Mouse (Mus musculus) CD4-positive helper T cell, adult 2 months (primary cell): ENCODE data around the gene Syp.
A peak's percentile ranks its signal among the peaks of the same experiment; 100 is the strongest.

Experiments used
- DNase-seq: peaks from one replicate; pipeline ENCODE4 v3.0.0-alpha.2; 2012; ENCODE audit warnings: low read depth, missing footprints, low spot score

Syp gene

DNA sequence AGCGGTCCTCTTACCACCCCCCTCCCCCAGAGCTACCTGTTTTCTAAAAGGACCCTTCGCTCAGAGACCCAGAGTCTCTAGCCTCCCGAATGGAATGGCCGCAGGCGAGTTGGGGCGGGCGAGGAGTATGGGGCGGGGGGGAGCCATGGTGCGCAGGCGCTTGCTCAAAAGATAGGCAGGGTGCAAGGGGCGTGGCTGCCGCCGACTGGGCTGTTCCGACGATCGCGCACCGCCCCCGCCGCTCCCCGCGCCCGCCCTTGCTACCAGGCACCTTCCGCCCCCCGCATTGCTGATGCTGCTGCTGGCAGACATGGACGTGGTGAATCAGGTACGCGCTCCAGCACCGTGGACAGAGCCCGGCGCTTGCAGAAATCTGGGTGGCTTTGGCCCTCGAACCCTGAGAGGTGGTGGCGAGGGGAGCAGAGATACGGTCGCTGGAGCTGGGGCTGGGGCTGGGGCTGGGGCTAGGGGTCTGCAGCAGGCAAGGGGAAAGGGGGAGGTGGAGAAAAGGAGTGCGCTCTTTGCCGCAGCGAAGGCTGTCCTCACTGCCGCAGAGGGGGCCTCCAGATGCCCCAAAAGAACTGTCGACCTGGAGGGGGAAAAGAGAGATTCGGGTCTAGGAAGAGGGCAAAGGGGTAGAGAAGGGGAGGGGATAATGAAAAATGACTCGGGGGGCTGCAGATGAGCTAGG, at the start of gene Syp:
Gene Syp, plus strand, starts transcription at position 71 of the 691 bp plus-strand sequence.
- peak; percentile 78 for DNase-seq

DNA sequence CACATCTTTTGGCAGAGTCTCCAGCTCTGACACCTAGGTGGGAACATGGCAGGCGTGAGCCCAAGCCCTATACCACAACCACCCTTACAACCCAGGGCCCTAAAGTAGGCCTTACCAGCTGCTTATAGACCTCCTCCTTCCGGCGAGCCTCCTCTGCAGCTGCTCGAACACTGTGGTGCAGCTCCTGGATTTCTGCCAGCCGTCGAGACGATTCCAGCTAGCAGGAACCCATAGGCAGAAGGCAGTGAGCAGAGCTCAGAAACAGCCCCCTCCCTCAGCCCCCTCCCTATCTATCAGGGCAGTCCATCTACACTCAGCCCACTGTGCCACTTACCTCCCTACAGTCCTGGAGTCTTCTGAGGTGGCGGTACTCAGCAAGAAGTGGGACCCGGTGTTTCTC, 42.9 kb upstream of the Syp start:
- no peak for DNase-seq

- DNase-seq: no peak
Measured at GRCm38 (mm10) chrX:7604004-7604403, 34.3 kb upstream of the Syp start.

DNA sequence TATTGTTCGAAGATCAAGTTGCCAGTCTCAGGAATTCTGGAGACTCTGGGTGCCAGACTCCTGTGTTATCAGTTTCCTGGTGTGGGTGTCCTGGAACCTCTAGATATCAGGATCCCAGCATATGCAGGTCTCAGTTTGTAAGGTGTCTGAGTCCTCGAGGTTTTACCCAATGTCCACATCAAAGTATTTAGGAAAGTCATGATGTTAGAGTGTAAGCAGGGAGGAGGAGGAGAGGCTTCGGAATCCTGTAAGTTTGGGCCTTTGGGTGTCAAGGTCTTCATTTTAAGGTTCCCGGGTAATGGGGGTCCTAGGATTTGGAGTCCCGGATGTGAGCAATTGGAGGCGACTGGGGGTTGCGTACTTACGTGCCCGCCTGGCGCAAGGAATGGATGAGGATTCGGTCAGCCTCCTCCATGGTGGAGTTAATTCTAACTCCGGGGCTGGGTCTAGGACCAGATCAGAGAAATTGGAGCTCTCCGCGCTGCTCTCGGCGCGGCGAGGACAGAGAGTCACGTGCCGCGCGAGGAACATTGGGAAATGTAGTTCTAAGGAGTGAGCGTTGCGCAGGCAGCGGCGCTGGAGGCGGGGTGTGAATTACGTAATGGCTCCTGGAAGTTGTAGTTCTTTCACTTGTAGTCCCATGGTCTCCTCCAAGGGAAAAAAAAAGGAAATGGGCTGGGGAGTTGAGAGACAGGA, 33.2 kb upstream of the Syp start, which contains the start of gene Ccdc22:
Gene Ccdc22, minus strand, starts transcription at position 639 of the 696 bp plus-strand sequence.
- DNase-seq: peak; percentile 84

- DNase-seq: peak; percentile 32
Measured at GRCm38 (mm10) chrX:7605575-7605941, 32.7 kb upstream of the Syp start.

DNA sequence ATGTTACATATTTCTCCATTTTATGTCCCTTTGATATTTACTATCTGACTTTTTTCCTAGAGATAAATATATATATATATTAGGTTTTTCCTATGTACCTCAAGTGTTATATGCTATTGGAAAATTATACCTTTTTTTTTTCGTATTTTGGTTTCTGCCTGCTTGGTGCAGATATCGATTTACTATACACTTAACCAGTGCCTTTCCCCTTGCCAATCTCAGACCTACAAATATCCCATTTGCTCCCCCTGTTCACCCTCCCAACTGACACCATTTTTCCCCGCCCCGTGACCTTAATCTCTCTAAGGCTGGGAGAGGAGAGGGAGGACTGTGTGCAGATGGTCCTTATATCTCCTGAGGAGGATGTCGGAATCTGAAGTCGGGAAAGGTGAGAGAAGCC, 31.5 kb upstream of the Syp start, which contains the start of gene Cacna1f:
Gene Cacna1f, plus strand, starts transcription at position 301 of the 400 bp plus-strand sequence.
- DNase-seq: no peak

- no peak for DNase-seq
Measured at GRCm38 (mm10) chrX:7610035-7610434, 28.2 kb upstream of the Syp start.

DNA sequence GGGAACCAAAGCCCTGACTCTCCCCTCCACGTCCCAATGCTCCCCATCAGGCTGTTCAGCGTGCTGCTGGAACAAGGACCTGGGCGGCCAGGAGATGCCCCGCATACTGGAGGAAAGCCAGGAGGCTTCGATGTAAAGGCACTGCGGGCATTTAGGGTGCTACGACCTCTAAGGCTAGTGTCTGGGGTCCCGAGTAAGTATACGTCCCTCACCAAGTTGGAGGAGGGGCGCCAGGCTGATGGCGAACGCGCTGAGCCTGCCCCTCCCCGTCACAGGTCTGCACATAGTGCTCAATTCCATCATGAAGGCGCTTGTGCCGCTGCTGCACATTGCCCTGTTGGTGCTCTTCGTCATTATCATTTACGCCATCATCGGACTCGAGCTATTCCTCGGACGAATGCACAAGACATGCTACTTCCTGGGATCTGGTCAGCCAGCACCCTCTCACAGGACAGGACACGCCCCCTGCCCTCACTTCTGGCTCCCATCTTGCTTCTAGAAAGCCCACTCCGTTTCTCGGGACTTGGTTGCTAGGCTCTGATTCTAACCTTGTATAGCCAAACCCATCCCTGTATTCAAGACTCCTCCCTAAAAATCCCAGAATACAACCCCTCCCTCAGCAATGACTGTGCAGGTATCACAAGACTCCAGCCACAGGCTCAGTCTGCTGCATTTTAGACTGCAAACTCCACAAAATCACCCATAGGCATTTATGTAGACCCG, 27.6 kb upstream of the Syp start:
- DNase-seq: no peak

- peak; percentile 68 for DNase-seq
Measured at GRCm38 (mm10) chrX:7617889-7618551, 20.3 kb upstream of the Syp start.

DNA sequence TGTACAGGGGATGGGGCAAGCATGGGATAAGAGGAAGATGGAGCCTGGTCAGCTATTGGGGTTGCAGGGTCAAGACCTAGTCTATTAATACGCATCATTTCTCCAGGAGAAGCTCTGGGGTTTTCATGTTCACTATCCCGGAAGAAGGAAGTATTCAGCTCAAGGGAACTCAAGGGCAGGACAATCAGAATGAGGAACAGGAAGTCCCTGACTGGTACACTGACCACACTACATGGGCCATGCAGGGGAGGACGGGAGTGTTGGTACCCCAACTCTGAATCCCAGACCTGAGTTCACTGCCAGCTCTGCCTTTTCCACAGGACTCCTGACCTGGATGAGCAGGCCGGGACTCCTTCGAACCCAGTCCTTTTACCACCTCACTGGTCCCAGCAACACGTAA, 5.7 kb upstream of the Syp start:
- DNase-seq: no peak

- DNase-seq: no peak
Measured at GRCm38 (mm10) chrX:7635101-7635500, 3.2 kb upstream of the Syp start.

DNA sequence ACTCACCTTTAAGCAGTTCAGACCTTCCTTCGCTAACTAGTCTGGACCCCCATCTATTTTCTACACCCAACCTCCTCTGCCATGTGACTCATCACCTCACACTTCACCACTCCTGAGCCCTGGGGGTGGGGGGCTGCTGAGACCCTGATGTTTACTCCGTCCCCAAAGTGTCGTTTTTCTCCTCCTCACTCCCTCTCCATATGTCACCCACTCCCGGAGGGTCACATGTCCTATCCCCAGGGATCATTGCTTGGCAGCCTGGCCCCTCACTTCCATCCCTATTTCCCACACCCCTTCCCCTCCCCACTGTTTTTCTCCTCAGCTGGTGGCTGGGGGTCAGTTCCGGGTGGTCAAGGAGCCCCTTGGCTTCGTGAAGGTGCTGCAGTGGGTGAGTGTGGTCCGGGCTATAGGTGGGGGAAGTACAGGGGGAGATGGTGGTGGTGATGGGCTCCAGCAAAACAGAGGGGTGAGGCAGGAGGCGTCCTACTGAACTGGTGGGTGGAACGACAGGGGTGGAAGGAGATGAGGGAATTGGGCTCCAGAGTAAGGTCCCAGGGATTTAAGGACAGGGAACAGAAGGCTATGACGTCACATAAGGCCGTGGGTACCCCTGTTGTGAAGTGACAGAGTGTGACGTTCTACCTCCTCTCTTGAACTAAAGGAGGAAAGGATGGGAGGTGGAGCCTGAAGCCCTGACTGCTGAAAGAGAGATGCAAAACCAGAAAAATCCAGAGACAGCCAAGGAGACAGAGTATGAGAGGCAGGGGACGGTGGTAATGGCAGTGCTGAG, 1.5 kb downstream of the Syp start:
- no peak for DNase-seq

- no peak for DNase-seq
Measured at GRCm38 (mm10) chrX:7640785-7641184, 2.5 kb downstream of the Syp start.

GRCm38 (mm10) chrX:7645349-7645748, 7.1 kb downstream of the Syp start:
- DNase-seq: peak; percentile 85

DNA sequence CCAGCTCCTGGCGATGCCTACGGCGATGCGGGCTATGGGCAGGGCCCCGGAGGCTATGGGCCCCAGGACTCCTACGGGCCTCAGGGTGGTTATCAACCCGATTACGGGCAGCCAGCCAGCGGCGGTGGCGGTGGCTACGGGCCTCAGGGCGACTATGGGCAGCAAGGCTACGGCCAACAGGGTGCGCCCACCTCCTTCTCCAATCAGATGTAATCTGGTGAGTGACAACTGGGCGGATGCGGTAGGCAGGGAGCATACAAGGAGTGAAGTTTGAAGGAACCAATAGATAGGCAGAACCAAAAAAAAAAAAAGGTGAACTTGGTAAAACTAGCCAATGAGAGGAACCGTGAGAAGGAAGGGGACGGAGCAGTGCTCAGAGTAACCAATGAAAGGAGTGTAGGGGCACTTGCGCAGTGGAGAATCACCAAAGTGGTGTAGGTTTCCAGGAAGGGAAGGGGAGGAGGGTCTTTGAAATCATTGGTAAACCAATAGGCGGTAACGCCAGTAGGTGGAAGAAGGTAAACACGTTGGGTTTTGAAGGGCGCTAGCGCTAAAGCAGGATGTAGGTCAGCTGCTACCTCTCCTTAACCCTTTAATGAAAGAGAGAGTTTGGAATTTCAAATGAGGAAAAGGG, 10.5 kb downstream of the Syp start:
- peak; percentile 95 for DNase-seq

- peak; percentile 72 for DNase-seq
Measured at GRCm38 (mm10) chrX:7657221-7657639, 19.0 kb downstream of the Syp start, which contains the start of gene Prickle3. TSS of gene Prickle3 (plus strand) at chrX:7657260.

DNA sequence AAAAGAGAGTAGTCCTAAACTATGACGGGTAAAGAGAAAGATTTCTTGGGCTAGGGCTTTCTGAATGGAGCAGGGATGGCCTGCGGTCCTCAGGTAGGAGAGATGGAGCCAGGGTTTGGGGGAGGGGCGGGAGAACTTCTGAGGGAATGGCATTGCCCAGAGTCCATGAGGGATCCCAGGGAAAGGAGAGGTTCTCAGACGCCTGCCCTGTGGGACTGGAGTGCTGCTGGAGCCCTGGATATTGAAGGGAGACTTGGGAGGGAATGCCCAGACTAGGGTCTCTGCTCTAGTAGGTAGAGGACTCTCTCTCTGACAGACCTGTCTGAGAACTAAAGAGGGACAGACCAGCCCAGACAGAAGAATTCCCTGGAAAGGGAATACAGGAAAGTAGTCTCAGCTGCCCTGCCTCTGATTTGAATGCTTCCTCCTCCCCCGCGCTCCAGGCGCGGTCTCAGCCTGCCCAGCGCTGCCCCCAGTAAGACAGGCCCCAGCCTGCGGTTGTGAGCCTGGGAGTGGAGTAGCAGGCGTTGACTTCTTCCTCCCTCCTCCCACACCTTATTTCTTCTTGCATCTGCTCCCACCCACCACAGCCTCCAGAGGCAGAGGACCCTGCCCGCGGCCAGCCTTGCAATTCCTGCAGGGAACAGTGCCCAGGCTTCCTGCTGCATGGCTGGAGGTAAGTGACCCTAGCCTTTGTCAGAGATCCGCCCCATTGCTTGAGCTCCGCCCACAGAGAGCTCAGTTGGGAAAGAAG, 19.9 kb downstream of the Syp start:
- no peak for DNase-seq

GRCm38 (mm10) chrX:7658785-7659589, 20.7 kb downstream of the Syp start:
- DNase-seq: no peak

DNA sequence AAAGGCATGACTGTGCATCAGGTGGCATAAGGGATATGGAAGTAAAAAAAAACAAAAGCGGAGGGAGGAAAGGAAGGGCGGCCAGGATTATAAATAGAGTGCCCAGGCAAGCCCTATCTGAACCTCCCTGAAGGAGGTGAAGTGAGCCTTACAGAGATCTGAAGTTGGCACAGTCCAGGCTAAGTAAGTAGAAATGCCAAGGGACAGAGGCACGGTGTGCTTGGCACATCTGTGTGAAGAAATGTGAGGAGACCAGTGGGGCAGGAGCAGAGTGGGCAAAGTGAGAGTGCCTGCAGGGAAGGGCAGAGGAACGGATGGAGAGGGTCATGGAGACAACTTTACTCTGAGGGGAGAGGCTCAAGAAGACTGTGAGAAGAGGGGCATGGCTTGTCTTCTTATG, 22.8 kb downstream of the Syp start:
- DNase-seq: no peak
